Mouse (Mus musculus) CD4-positive, CD25-positive, alpha-beta regulatory T cell, adult 2 months (primary cell): Measurements from ENCODE around the gene 4930467E23Rik.
"Not testable (repeated sequence)": the region's sequence is repeated elsewhere in the genome, so short reads cannot be mapped to it uniquely, and the experiment has no call there.

ENCODE experiments used
- DNase-seq: peaks from one replicate; pipeline ENCODE4 v3.0.0-alpha.2; 2012; ENCODE audit warnings: low read depth, low spot score

Gene 4930467E23Rik

GRCm38 (mm10) chr8:19729276-19729675, at the start of gene 4930467E23Rik:
4930467E23Rik (plus strand) TSS chr8:19729576.
- not testable (repeated sequence) for DNase-seq

DNA sequence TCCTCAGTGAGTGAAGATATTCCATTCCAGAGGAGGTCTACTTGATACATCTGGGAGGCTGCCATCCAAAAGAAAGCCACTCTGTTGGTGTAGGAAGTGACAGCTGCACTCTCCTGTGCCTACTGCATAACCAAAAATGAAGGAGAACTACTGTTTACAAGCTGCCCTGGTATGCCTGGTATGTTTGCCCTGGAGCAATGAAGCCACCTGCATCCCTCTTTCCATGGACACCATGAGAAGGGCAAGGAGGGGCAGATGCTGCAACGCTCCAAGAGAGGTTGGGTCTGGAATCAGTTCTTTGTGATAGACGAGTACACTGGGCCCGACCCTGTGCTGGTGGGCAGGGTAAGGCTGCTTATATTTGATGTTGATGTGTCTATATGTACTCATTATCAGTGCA, 47.1 kb upstream of the 4930467E23Rik start:
- DNase-seq: not testable (repeated sequence)

- DNase-seq: not testable (repeated sequence)
Observed at GRCm38 (mm10) chr8:19685476-19685875, 43.9 kb upstream of the 4930467E23Rik start.

GRCm38 (mm10) chr8:19688802-19689525, 40.4 kb upstream of the 4930467E23Rik start:
- DNase-seq: not testable (repeated sequence)

DNA sequence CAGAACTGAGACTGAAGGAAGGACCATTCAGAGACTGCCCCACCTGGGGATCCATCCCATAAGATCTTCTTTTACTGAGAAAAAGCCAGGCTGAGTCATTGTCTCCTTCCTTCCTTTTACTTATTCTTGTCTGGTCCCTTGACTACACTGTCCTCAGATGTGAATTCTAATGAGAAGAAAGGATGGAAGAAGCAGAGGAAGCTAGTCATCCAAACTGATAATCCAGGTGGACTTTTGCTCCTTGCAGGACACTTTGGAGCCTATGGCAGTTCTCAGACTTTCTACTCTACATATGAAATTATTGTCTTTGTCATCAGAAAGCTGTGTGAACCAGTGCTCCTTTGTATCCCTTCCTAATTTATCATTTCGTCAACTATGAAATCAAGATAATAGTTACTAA, 39.6 kb upstream of the 4930467E23Rik start:
- DNase-seq: not testable (repeated sequence)

- not testable (repeated sequence) for DNase-seq
Observed at GRCm38 (mm10) chr8:19691421-19691820, 38.0 kb upstream of the 4930467E23Rik start.

DNA sequence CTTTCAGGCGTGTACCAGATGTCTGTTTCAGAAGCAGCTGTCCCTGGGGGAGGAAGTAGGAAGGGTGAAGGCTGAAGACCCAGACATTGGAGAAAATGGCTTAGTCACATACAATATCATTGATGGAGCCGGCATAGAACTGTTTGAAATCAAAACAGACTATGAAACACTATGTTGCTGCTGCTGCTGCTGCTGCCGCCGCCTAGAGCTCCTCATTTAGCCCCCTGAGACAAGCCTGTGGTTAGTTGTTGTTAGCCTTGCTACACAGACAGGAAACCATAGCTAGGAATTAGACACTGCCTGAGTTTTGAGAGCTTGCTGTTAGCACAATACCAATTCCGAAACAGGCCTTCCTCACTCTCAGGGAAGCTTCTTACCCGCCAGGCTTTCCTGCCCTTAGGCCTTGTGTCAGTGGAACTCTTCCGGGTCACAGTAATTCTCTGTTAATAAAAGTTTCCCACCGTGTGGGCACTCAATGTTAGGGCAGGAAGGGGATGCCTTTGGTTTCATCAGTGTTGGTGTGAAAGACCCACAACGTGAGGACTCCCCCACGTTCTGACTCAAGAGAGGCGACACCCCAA, 31.8 kb upstream of the 4930467E23Rik start:
- DNase-seq: not testable (repeated sequence)

- DNase-seq: not testable (repeated sequence)
Observed at GRCm38 (mm10) chr8:19698123-19698522, 31.3 kb upstream of the 4930467E23Rik start.

GRCm38 (mm10) chr8:19698722-19699121, 30.7 kb upstream of the 4930467E23Rik start:
- peak; percentile 17 for DNase-seq

DNA sequence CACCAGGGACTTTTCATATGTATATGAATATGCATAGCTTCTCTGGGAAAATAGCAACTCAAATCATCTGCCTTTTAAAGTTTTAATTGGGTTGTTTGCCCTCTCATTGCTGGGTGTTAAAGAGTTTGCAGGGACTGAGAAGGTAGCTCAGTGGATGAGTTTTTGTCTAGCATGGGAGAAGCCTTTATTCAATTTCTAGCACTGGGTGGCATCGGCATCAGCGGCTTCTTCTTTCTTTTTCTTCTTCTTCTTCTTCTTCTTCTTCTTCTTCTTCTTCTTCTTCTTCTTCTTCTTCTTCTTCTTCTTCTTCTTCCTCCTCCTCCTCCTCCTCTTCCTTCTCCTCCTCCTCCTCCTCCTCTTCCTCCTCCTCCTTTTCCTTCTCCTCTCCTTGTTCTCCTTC, 28.1 kb upstream of the 4930467E23Rik start:
- DNase-seq: not testable (repeated sequence)

DNA sequence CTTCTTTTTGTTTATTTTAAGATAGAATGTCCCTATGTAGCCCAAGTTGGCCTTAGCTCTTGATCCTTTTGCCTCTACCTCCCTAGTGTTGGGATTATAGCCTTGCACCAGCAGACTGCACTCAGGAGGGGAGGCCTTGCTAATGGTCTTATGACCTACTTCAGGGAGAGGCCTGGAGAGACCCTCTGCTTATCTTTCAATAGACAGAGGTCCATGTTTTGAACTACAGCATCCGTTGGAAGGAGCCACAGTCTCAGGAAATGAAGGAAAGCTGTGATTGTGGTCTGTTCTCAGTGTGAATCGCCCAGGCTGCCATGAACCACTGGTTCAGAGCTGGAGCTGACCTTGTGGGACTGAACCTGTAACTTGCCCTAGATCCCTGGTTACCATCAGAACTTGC, 27.1 kb upstream of the 4930467E23Rik start:
- not testable (repeated sequence) for DNase-seq

DNA sequence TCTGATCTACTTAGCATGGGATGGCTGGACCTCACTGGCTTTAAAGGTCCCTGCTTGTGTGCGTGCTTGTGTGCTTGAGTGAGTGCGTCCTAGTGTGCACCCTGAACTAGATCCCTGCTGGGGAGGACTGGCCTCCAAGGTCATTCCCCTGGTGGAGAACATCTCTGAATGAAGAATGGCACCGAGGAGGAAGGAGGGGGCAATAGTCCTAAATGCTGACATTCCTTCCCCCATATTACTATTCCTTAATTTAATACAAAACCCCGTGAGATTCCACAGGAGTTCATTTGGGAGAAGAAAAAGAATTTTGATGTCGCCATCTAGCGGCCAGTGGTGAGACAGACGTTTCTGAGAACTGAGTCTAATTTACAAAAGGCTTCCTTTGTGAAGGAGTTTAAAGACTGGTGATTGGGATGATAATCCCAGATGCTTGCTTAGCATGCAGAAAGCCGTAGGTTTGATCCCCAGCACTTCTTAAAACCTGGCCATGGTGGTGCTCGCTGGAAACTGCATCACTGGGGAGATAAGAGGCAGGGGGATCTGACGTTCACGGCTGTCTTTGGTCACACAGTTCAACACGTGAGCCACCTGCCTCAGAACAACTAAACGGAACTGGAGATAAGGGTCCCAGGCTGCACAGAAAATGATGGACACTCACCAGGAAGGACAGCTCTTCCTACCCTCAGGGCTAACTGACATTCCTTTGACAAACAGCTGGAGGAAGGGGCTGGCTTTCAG, 26.2 kb upstream of the 4930467E23Rik start:
- DNase-seq: peak; percentile 78

GRCm38 (mm10) chr8:19703906-19704305, 25.5 kb upstream of the 4930467E23Rik start:
- not testable (repeated sequence) for DNase-seq

DNA sequence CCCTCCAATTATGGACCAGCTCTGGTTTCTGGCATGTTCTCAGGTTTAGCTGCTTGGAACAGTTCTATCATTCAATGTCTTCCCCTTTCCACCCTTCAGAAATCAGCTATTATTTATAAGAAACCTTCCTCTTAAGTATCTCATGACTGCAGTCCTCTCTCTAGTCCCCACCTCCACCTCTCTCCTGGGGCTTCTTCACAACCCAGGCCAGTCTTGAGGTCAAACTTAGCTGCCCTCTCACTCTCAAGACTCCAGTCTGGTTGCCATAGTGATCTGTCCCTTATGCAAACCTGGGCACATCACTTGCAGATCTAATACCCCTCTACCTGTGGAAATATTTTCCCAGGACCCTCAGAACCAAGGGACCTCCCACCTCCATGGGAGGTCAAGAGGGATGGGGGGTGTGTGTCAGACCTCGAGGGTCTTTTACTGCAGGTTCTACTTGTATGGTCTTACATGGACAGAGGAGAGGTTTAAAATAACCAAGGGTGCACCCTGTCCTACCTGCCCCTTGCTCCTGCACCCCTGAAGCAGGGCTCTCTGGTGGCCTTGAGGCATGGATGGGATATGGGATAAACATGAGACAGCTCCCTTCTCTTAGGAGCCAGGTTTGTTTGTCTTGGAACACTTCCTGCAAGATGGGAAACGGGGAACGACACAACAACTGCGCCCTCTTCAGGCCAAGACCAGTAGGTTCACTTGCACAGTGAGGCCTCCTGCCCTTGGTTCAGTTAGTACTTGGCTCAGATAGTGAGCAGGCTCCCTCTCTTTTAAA, 24.7 kb upstream of the 4930467E23Rik start:
- DNase-seq: not testable (repeated sequence)

DNA sequence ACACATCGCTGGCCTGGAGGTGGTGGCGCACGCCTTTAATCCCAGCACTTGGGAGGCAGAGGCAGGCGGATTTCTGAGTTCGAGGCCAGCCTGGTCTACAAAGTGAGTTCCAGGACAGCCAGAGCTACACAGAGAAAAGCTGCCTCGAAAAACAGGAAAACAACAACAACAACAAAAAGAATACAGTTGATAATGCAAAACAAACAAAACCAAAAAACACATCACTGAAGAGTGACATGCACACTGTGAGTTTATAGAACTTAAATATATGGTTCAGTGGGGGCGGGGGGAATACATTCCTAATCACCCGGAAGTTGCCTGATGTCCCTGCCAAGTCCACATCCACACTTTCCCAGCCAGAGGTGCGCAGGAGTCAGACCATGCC, 24.2 kb upstream of the 4930467E23Rik start:
- DNase-seq: not testable (repeated sequence)

- DNase-seq: not testable (repeated sequence)
Observed at GRCm38 (mm10) chr8:19706101-19706725, 23.2 kb upstream of the 4930467E23Rik start.

GRCm38 (mm10) chr8:19706918-19707760, 22.2 kb upstream of the 4930467E23Rik start:
- peak; percentile 29 for DNase-seq

DNA sequence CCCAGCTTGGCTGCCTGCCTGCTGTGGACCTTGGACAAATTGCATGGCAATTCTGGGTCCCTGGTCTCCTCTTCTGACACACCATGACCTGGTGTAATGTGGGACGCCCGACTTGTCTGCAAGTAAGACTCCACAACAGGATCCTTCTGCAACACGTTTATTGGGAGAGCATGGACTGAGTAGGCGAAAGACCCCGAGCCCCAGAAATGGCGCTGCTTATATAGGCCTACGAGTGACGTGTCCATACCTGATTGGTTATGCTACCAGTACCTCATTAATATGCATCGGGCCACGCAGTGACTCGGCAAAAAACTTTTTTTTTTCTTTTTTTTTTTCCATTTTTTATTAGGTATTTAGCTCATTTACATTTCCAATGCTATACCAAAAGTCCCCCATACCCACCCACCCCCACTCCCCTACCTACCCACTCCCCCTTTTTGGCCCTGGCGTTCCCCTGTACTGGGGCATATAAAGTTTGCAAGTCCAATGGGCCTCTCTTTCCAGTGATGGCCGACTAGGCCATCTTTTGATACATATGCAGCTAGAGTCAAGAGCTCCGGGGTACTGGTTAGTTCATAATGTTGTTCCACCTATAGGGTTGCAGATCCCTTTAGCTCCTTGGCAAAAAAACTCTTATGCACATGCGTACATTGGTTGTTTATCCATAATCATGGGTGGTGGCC, 21.5 kb upstream of the 4930467E23Rik start:
- DNase-seq: not testable (repeated sequence)

GRCm38 (mm10) chr8:19708976-19709375, 20.4 kb upstream of the 4930467E23Rik start:
- DNase-seq: not testable (repeated sequence)

DNA sequence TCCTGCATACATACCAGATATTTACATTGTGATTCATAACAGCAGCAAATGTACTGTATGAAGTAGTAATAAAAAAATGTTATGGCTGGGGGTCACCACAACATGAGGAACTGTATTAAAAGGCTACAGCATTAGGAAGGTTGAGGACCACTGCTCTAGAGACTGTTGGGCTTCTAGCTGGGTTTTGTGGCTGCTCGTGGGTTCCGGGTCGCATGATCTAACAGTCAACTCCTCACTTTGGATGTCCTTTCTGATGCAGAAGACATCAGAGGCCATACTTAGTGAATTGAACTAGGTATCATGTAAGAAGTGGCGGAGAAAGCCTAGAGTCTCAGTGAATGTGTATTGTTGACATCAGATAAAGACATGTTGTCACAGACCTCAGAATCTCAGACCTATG, 19.9 kb upstream of the 4930467E23Rik start:
- DNase-seq: peak; percentile 9
